Mouse (Mus musculus): ENCODE results near the gene Tmem132c.
A peak's percentile ranks its signal among the peaks of the same experiment; 100 is the strongest.

Gene Tmem132c

GRCm38 (mm10) chr5:127491724-127492123 lies 250.1 kb downstream of the Tmem132c start:
- no peak for DNase-seq (ENCODE audit: low spot score)

DNA sequence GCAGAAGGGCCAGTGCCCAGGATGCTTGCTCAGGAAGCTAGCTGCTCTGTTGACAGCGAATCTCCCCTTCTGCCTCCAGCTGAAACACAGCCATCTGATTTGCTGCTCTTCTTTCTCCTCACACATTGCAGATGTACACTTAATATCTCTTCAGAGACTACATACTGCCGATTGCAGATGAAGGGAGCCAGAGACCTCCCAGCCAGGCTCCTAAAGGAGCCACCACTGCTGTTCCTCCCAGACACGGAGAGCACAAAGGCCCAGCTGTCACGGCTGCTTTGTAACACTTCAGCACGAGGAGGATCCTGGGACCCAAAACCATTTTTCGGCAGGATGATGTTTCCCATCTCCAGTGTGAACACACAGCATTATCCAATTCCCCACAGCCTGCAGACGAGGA lies 255.3 kb downstream of the Tmem132c start:
- no peak for DNase-seq (ENCODE audit: low spot score)

DNA sequence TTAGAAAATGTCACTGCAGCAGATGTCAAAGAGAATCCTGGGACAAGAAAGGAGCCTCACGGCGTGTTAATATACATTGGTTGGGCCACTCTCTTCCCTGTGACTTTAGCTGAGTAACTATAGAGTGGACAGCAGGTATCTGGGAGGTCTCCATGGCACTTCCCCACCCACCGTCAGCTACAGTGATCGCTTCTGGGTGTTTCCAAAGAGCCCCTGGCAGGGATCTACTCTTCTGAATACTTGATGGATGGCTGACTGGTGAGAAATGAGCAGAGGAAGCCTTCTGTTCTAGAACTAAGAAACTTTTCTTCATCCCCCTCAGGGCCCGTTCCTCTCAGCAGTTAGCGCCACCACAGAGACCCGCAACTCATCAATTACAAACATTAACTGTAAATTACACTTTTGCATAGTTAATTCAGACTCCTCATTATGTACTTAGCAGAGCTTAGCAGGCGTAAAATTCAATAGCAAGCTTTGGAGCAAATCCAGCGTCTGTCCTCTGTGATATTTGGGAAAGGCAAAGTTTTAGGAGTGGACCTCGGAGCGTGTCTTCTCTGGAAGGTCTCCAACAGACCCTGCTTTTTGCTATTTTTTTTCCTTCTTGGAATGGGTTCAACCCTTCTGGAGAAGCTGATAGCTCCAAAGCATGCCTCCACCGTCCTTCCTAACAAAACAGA lies 257.7 kb downstream of the Tmem132c start:
- no peak for DNase-seq (ENCODE audit: low spot score)

- DNase-seq (ENCODE audit: low spot score) = no peak
Observed at GRCm38 (mm10) chr5:127502838-127503237, 261.2 kb downstream of the Tmem132c start.

DNA sequence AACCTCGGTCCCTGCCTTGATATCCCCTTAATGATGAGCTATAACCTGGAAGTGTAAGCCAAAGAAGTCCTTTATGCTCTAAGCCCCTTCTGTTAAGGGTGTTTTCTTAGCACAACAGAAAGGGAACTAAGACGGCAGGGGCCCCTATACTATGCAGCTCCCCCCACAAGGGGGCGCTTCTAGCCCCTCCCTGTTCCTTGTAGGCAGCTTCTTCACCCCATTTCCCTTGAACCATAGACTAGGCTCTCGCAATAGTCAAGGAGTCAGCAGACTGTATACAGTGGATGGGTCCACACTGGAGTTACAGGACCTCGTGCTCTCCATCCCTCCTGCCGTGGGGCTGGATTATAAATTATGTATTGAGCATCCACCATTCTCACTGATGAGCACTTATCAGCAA lies 264.1 kb downstream of the Tmem132c start:
- no peak for DNase-seq (ENCODE audit: low spot score)

DNA sequence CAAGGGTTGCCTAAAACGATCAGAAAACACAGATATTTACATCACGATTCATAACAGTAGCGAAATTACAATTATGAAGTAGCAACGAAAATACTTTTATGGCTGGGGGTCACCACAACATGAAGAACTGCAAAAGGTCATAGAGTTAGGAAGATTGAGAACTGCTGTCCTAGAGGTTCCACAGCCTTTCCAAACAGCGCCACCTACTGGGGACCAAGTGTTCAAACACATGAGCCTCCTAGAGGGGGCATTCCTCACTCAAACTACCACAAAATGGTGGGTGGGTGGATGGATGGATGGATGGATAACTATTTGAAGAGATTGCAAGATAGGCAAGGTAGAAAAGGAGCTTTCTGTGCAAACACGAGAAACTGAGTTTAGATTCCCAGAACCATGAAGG lies 270.0 kb downstream of the Tmem132c start:
- no peak for DNase-seq (ENCODE audit: low spot score)

- DNase-seq (ENCODE audit: low spot score) = no peak
Observed at GRCm38 (mm10) chr5:127515960-127516359, 274.4 kb downstream of the Tmem132c start.

DNA sequence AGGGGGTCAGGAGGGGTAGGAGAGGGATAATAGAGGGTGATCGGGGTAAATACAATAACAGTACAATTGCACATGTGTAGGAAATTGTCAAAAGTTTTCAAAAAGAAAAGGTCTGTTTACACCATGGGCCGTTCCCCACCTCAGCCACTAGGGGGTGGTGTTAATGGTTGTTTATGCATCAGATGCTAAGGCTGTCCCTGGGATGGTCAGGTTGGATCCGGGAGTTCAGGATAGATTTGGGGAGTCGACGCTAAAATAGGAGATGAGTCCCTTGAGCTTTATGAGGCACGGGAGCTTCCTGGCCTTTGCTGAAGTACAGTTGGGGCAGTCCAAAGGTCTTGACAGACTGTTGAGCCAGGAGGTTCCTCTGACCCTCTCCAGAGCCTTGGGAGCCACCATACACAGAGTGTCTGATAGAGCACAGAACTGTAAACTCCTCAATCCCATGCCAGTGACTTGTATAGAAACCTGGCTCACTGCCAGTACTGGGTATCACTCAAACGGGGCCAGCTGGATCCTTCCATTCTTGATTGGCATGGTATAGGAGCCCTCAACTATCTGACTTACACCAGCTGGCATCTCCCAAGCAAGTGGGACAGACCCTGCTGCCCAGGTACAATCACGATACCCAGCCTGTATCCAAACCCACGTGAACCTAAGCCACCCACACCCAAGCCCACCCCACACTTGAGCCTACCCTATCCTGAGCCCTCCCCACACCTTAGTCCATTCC lies 281.3 kb downstream of the Tmem132c start:
- peak; percentile 25 for DNase-seq (ENCODE audit: low spot score)

DNA sequence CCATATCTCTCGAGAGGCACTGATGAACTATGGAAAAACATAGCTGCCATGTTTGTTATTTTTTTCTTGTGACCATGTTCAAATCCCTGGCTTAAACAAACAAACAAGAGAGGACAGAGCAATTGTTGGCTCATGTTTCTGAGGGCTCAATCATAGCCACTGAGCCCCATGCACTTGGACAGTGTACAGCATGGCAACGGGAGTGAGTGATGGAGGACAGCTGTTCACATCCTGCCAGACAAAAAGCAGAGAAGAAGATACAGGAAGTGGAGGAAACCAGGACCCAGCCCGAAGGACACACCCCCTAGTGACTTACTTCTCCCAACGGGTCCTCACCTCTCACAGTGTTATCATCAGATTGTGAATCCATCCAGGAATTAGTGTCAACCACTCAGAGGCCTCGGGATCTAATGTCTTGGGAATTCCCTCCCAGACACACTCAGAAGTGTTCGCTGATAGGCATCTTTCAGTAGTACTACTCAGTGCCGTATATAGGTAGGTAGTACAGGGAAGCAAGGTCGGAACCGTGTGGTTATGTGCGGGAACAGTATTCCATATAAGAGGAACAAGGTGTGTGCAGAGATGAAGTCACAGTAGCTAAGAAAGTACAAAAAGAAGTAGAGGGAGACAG lies 285.9 kb downstream of the Tmem132c start:
- no peak for DNase-seq (ENCODE audit: low spot score)

DNA sequence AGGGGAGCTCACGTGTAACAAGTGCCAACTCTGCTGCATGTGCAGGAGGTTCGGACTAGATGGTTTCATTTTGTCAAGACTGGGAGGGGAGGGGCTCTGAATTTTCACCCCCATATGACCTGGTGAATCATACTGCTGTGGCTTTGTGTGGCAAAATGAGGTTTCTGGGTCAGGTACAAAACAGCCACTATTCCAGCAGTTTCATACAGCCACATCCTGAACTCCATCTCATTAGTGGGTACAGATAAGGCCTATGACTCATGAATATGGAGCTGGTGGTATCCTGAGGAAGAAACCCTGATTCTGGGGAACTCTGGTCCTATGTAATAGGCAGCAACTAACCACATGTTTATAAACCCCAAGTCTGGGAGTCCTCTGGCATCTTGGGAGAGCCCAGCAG lies 295.9 kb downstream of the Tmem132c start:
- DNase-seq (ENCODE audit: low spot score) = no peak

DNA sequence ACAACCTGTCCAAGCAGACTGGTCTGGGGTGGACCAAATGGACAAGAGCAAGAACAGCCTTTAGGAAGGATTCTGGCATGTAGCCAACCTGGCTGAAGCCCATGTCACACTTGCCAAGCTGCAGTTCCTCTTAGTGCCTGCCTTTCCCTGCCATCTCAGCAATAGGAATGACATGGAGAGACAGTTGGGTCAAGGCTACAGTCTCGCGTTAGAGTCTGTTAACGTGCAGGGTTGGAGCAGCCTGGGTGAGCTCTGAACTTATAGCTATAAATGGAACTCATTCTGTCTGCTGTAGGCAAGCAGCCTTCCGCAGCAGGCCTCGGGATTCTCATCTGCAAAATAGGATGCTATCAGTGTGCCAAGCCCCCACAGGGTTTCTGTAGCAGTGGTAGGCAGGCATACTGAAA lies 305.0 kb downstream of the Tmem132c start:
- DNase-seq (ENCODE audit: low spot score) = no peak

GRCm38 (mm10) chr5:127548136-127548535 lies 306.5 kb downstream of the Tmem132c start:
- DNase-seq (ENCODE audit: low spot score) = no peak

DNA sequence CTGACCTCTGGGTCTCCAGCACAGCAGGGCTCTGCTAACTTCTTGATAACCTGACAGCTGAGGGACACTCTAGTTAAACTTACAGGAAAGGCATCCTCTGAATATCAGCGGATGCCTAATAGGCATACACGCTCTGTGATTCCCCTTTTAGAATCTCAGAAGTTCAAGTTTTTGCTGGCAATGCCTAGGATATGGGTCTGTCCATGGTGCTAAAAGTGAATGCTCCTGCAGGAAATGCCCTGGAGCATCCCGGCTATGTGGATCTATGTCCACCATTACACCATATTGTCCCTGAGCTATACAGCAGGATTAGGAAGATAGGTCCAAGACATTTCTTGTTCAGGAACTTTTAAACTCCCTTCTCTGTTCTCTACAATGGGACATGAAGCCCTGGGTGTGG lies 319.5 kb downstream of the Tmem132c start:
- no peak for DNase-seq (ENCODE audit: low spot score)

DNA sequence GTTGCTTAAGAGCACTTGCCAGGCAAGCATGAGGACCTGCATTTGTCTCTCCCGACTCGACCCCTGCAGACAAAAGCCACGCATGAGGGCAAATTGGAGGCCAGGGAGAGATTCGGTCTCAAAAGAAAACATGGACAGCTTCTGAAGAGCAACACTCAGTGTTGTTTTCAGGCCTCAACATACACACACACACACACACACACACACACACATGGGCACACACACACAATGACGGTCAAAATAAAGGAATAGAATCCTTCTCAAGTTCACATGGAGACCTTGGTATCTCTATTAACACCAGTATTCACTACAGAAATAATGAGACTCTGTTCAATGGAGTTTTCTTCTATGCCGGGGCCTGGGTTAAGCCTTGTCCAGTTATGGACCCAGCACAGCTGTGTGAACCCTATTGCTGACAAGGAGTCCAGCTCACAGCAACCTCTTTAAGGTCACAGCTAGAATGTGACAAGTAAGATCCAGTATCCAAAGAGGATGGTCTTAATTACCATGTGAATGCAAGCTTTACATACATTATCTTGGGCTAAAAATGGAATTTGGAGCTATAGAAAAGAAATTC lies 325.6 kb downstream of the Tmem132c start:
- DNase-seq (ENCODE audit: low spot score) = no peak

DNA sequence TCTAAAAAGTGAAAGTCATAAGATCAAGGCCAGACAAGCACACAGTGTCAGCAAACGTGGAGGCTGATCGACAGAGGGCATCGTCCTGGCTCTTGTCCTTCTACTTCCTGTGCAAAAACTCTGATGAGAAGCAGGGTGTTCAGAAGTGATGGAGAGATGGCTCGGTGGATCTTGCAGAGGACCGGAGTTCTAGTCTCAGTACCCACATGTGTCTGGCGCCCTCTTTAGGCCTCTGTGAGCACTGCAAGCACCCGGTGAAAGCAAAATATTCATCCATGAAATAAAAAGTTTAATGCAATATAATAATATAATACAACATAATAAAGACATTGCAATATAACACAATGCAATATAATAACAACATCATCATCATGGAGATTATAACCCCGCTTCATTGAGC lies 335.8 kb downstream of the Tmem132c start:
- no peak for DNase-seq (ENCODE audit: low spot score)

DNA sequence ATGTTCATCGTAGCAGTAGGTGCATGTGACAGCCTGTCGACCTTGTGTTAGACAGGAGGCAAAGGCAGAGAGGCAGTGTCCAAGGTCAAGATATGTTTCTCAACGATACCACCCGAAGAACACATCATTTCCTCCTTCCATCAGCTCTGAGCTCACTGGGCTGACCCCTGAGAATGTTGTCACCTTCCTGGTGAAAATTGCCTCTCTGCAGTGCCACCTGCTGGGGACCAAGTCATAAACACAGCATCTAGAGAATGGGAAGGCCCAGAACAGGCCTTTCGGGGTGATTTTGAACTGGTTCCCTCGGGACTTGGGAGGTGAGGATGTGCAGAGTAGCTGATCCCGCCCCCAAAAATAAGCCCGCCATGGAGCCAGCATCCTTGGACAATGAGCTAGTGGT lies 342.1 kb downstream of the Tmem132c start:
- no peak for DNase-seq (ENCODE audit: low spot score)

- DNase-seq (ENCODE audit: low spot score) = no peak
Observed at GRCm38 (mm10) chr5:127587854-127588253, 346.2 kb downstream of the Tmem132c start.

- DNase-seq (ENCODE audit: low spot score) = no peak
Observed at GRCm38 (mm10) chr5:127592406-127592805, 350.8 kb downstream of the Tmem132c start.

- peak; percentile 73 for DNase-seq (ENCODE audit: low spot score)
Observed at GRCm38 (mm10) chr5:127592854-127593253, 351.2 kb downstream of the Tmem132c start.

GRCm38 (mm10) chr5:127595676-127596075 lies 354.1 kb downstream of the Tmem132c start:
- peak; percentile 47 for DNase-seq (ENCODE audit: low spot score)

DNA sequence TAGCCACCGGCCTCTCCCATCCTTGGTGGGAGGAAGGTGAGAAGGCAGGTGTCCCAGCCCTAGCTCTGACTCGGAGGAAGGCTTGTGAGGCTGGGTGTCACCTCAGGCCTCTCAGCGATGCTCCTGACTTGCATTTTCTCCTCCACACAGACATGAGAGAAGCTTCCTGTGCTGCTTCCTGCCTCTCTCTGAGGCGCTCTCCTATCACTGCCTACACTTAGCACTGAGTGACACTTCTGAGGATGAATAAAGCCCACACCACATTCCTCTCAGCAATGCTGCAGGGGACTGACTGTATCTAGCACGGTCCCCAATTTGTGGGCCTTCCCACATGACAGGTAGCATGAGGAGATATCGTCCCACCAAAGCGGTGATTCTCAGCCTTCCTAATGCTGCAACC lies 355.3 kb downstream of the Tmem132c start:
- DNase-seq (ENCODE audit: low spot score) = no peak

GRCm38 (mm10) chr5:127602996-127603395 lies 361.4 kb downstream of the Tmem132c start:
- DNase-seq (ENCODE audit: low spot score) = no peak

DNA sequence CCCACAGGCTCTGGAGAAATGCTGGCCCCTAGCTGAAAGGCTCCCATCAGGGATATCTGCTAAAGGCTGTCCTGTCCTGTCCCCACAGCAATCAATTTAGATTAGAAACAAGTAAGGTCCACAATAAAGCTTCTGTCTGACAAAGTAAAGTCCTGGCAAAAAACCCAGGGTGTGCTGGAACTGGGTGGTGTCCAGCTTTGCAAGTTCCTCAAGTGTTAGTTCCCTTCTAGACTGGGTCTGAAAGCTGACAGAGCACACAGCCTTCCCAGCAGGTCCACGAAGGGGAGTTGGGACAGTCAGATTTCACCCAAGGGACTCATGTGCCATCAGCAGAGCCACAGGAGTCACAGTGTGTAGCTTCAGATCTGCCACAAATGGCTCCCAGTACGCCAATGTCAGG lies 365.9 kb downstream of the Tmem132c start:
- no peak for DNase-seq (ENCODE audit: low spot score)

Data from layer of hippocampus, adult 11-12 months (tissue).